Mouse (Mus musculus) large intestine, adult 2 months (tissue): Measurements from ENCODE around the gene Kcnc3. TPM values are rescaled to one million over a fixed set of nuclear protein-coding genes. Genes with fewer than 3 reads are reported as not detected.

Experiments
- DNase-seq: peaks from one replicate; pipeline ENCODE4 v3.0.0-alpha.2; 2012; ENCODE audit warnings: low read depth, low spot score
- WGBS: fragments of 180-500 bp; shearing (Covaris S2); methylation state at CpG from one replicate; pipeline ENCODE4 v1.1.7; 2018; 5-methylcytosine and 5-hydroxymethylcytosine counted together
- polyA plus RNA-seq: library from polyadenylated mRNA; depleted of rRNA; stranded (reverse); fragments of >200 nt; gene quantifications from 2 replicates; pipeline ENCODE4 v1.2.3, GENCODE M21; 2012; rRNA removed

Kcnc3 gene
- polyA plus RNA-seq, 1 experiment, result 0.95 TPM

GRCm38 (mm10) chr7:44649990-44650389, 59.5 kb downstream of the Kcnc3 start:
- DNase-seq, result no peak
- 18% methylated on average over 4 of the region's 4 CpGs for WGBS

GRCm38 (mm10) chr7:44651416-44651815, 61.0 kb downstream of the Kcnc3 start:
- WGBS, result 73% methylated on average over 7 of the region's 7 CpGs
- DNase-seq, result no peak

GRCm38 (mm10) chr7:44653773-44654172, 63.3 kb downstream of the Kcnc3 start:
- DNase-seq, result no peak
- WGBS, result 65% methylated on average over 8 of the region's 8 CpGs

Other genes with a start within 250 kb of the Kcnc3 start
- 0.78 and 0.92 TPM in 2 replicates for gene Syt3, start 206.6 kb upstream of the Kcnc3 start, polyA plus RNA-seq
- 0.95 and 0.99 TPM in 2 replicates for gene 1700008O03Rik, start 204.8 kb upstream of the Kcnc3 start, polyA plus RNA-seq
- 0.97 TPM in 2 replicates for gene Lrrc4b, start 161.6 kb upstream of the Kcnc3 start, polyA plus RNA-seq
- 0.31 and 0.64 TPM in 2 replicates for gene Aspdh, start 125.3 kb upstream of the Kcnc3 start, polyA plus RNA-seq
- gene Josd2, start 122.7 kb upstream of the Kcnc3 start, polyA plus RNA-seq, result 70.5 and 78.0 TPM in 2 replicates
- 144 and 159 TPM in 2 replicates for gene Emc10, start 94.1 kb upstream of the Kcnc3 start, polyA plus RNA-seq
- gene Fam71e1, start 94.1 kb upstream of the Kcnc3 start, polyA plus RNA-seq, result 1.1 and 1.5 TPM in 2 replicates
- gene Mybpc2, start 66.0 kb upstream of the Kcnc3 start, polyA plus RNA-seq, result 0.26 and 0.67 TPM in 2 replicates
- 17.4 and 21.1 TPM in 2 replicates for gene Spib, start 58.6 kb upstream of the Kcnc3 start, polyA plus RNA-seq
- 45.2 and 47.0 TPM in 2 replicates for gene Pold1, start 41.8 kb upstream of the Kcnc3 start, polyA plus RNA-seq
- gene Nr1h2, start 36.7 kb upstream of the Kcnc3 start, polyA plus RNA-seq, result 163 and 192 TPM in 2 replicates
- 20.4 and 22.2 TPM in 2 replicates for gene Napsa, start 18.3 kb upstream of the Kcnc3 start, polyA plus RNA-seq
- gene Myh14, start 80.2 kb downstream of the Kcnc3 start, polyA plus RNA-seq, result 163 and 237 TPM in 2 replicates
- not detected in 2 replicates for gene Izumo2, start 118.1 kb downstream of the Kcnc3 start, polyA plus RNA-seq
- 68.3 and 78.0 TPM in 2 replicates for gene Vrk3, start 157.7 kb downstream of the Kcnc3 start, polyA plus RNA-seq
- 0.36 and 0.75 TPM in 2 replicates for gene Zfp473, start 160.4 kb downstream of the Kcnc3 start, polyA plus RNA-seq
- gene Nup62, start 225.4 kb downstream of the Kcnc3 start, polyA plus RNA-seq, result 50.3 and 51.3 TPM in 2 replicates
- gene Il4i1, start 225.7 kb downstream of the Kcnc3 start, polyA plus RNA-seq, result 13.9 and 14.8 TPM in 2 replicates
- 29.8 and 41.4 TPM in 2 replicates for gene Atf5, start 226.0 kb downstream of the Kcnc3 start, polyA plus RNA-seq